Mouse (Mus musculus) kidney, postnatal 0 days (tissue): ENCODE measurements around the gene Ppme1. TPM values are rescaled to one million over a fixed set of nuclear protein-coding genes. Genes with fewer than 3 reads are reported as not detected.

Source experiments
- ATAC-seq: fragments of 200-750 bp; cut with Nextera tagmentation; replicated peaks from 2 replicates; pipeline ENCODE4 v1.8.0; 2017; ENCODE audit warnings: low read depth, moderate number of reproducible peaks, moderate TSS enrichment, moderate library complexity; ENCODE audit not compliant: low FRiP score
- DNase-seq: peaks from one replicate; pipeline ENCODE4 v3.0.0-alpha.2; 2016; ENCODE audit warnings: low spot score
- H3K27ac ChIP-seq: fragments of 300-500 bp; sonication (generic); 2 replicates; pipeline ENCODE4 v1.5.1; 2014; ENCODE audit warnings: mild to moderate bottlenecking
- H3K27me3 ChIP-seq: fragments of 300-500 bp; sonication (generic); 2 replicates; pipeline ENCODE4 v1.6.1; 2014; ENCODE audit warnings: low read length, mixed read lengths; ENCODE audit not compliant: insufficient read depth
- H3K36me3 ChIP-seq: fragments of 300-500 bp; sonication (generic); 2 replicates; pipeline ENCODE4 v1.6.1; 2014; ENCODE audit warnings: low read length, mixed read lengths; ENCODE audit not compliant: insufficient read depth
- H3K4me1 ChIP-seq: fragments of 300-500 bp; sonication (generic); replicated peaks from 2 replicates; pipeline ENCODE4 v1.6.1; 2014; ENCODE audit warnings: antibody characterized with exemption, low read length, mixed read lengths; ENCODE audit not compliant: insufficient read depth
- H3K4me2 ChIP-seq: fragments of 300-500 bp; sonication (generic); 2 replicates; pipeline ENCODE4 v1.6.1; 2014; ENCODE audit warnings: mild to moderate bottlenecking, low read length, moderate library complexity, mixed read lengths
- H3K4me3 ChIP-seq: fragments of 300-500 bp; sonication (generic); replicated peaks from 2 replicates; pipeline ENCODE4 v1.5.1; 2014; ENCODE audit warnings: low read depth, low read length
- H3K9ac ChIP-seq: fragments of 300-500 bp; sonication (generic); 2 replicates; pipeline ENCODE4 v1.6.1; 2014; ENCODE audit warnings: low read depth, low read length
- H3K9me3 ChIP-seq: fragments of 300-500 bp; sonication (generic); replicated peaks from 2 replicates; pipeline ENCODE4 v1.6.1; 2016; ENCODE audit warnings: low read length, inconsistent platforms, mixed read lengths
- CTCF ChIP-seq: IDR thresholded peaks from 2 replicates; pipeline ENCODE4 v1.5.1; 2016; ENCODE audit warnings: antibody characterized with exemption, low read depth, mild to moderate bottlenecking, moderate library complexity
- WGBS: fragments of 180-500 bp; shearing (Covaris S2); extraction: QIAGEN DNeasy Blood & Tissue Kit; methylation state at CpG from one replicate; pipeline ENCODE4 v1.1.7; 2014; 5-methylcytosine and 5-hydroxymethylcytosine counted together
- polyA plus RNA-seq: library from polyadenylated mRNA; unstranded; fragments of >200 nt; fragmentation: Nextera tagmentation; extraction: Ambion mirVana; gene quantifications from 2 replicates; pipeline ENCODE4 v1.2.1, GENCODE M21; 2015

The Ppme1 gene
- polyA plus RNA-seq, 1 experiment from 2014 or later, result 45.9 TPM

GRCm38 (mm10) chr7:100302316-100302715 lies 69.8 kb downstream of the Ppme1 start:
- H3K36me3 ChIP-seq, result no peaks in the 10 kb centered on the region
- H3K9me3 ChIP-seq, result no peaks in the 10 kb centered on the region
- no peak overlapping the region for H3K9ac ChIP-seq
- no peaks in the 10 kb centered on the region for H3K4me1 ChIP-seq
- H3K27me3 ChIP-seq, result no peaks in the 10 kb centered on the region
- no peak overlapping the region for H3K27ac ChIP-seq
- ATAC-seq (no peak), DNase-seq (no peak)
- TF ChIP-seq CTCF, result no peak
- H3K4me2 ChIP-seq, result no peak overlapping the region
- WGBS, result 67% methylated on average over 4 of the region's 4 CpGs
- H3K4me3 ChIP-seq, result no peak overlapping the region

- no peak overlapping the region for H3K4me3 ChIP-seq
- H3K27me3 ChIP-seq, result no peaks in the 10 kb centered on the region
- H3K4me1 ChIP-seq, result no peaks in the 10 kb centered on the region
- DNase-seq (no peak), ATAC-seq (no peak)
- no peaks in the 10 kb centered on the region for H3K9me3 ChIP-seq
- WGBS, result 67% methylated on average over 3 of the region's 3 CpGs
- no peak overlapping the region for H3K9ac ChIP-seq
- no peak overlapping the region for H3K27ac ChIP-seq
- no peak for TF ChIP-seq CTCF
- no peak overlapping the region for H3K4me2 ChIP-seq
- H3K36me3 ChIP-seq, result no peaks in the 10 kb centered on the region
Measured at GRCm38 (mm10) chr7:100301390-100301789, 70.7 kb downstream of the Ppme1 start.

GRCm38 (mm10) chr7:100298861-100299510 lies 73.1 kb downstream of the Ppme1 start:
- TF ChIP-seq CTCF, result no peak
- Histone ChIP-seq H3K4me3 (no peak overlapping the region), H3K4me2 (no peak overlapping the region), H3K27me3 (no peaks in the 10 kb centered on the region), H3K27ac (no peak overlapping the region), H3K9me3 (no peaks in the 10 kb centered on the region), H3K9ac (no peak overlapping the region), H3K4me1 (no peaks in the 10 kb centered on the region), H3K36me3 (no peaks in the 10 kb centered on the region)
- peak; percentile 61; the same call in 1 of the 2 replicates for ATAC-seq
- DNase-seq, result peak; percentile 86
- 36% methylated on average over 14 of the region's 14 CpGs for WGBS

GRCm38 (mm10) chr7:100296699-100297098 lies 75.4 kb downstream of the Ppme1 start:
- Histone ChIP-seq H3K27me3 (no peaks in the 10 kb centered on the region), H3K9me3 (no peaks in the 10 kb centered on the region), H3K9ac (no peak overlapping the region), H3K36me3 (no peaks in the 10 kb centered on the region), H3K27ac (no peak overlapping the region), H3K4me2 (no peak overlapping the region), H3K4me3 (no peak overlapping the region), H3K4me1 (no peaks in the 10 kb centered on the region)
- no peak for TF ChIP-seq CTCF
- no peak for DNase-seq
- no peak for ATAC-seq
- WGBS, result 82% methylated on average over 6 of the region's 6 CpGs

GRCm38 (mm10) chr7:100295745-100296144 lies 76.4 kb downstream of the Ppme1 start:
- no peak overlapping the region for H3K27ac ChIP-seq
- H3K9ac ChIP-seq, result no peak overlapping the region
- no peak for ATAC-seq
- H3K27me3 ChIP-seq, result no peaks in the 10 kb centered on the region
- WGBS, result 90% methylated on average over 2 of the region's 2 CpGs
- no peaks in the 10 kb centered on the region for H3K36me3 ChIP-seq
- no peaks in the 10 kb centered on the region for H3K9me3 ChIP-seq
- no peak overlapping the region for H3K4me3 ChIP-seq
- DNase-seq, result no peak
- H3K4me1 ChIP-seq, result no peaks in the 10 kb centered on the region
- TF ChIP-seq CTCF, result no peak
- no peak overlapping the region for H3K4me2 ChIP-seq

GRCm38 (mm10) chr7:100293546-100293945 lies 78.6 kb downstream of the Ppme1 start:
- H3K9ac ChIP-seq, result no peak overlapping the region
- TF ChIP-seq CTCF, result no peak
- no peak for ATAC-seq
- DNase-seq, result no peak
- no peaks in the 10 kb centered on the region for H3K27me3 ChIP-seq
- 82% methylated on average over 8 of the region's 8 CpGs for WGBS
- H3K4me2 ChIP-seq, result no peak overlapping the region
- no peaks in the 10 kb centered on the region for H3K36me3 ChIP-seq
- H3K4me1 ChIP-seq, result 0 out of 2 replicates have a peak, but pooled peaks cover 6% of the 10 kb centered on the region
- H3K9me3 ChIP-seq, result no peaks in the 10 kb centered on the region
- no peak overlapping the region for H3K27ac ChIP-seq
- no peak overlapping the region for H3K4me3 ChIP-seq

- 0 out of 2 replicates have a peak, but pooled peaks cover 14% of the 10 kb centered on the region for H3K4me1 ChIP-seq
- H3K4me3 ChIP-seq, result no peak overlapping the region
- 6% methylated on average over 11 of the region's 11 CpGs for WGBS
- peak overlapping the region; percentile 40 for H3K4me2 ChIP-seq
- no peak for TF ChIP-seq CTCF
- no peaks in the 10 kb centered on the region for H3K27me3 ChIP-seq
- H3K9ac ChIP-seq, result no peak overlapping the region
- peak; percentile 41 for DNase-seq
- no peaks in the 10 kb centered on the region for H3K36me3 ChIP-seq
- H3K27ac ChIP-seq, result 0 out of 2 replicates have a peak overlapping the region, but pooled peaks have one; percentile 47
- no peak for ATAC-seq
- no peaks in the 10 kb centered on the region for H3K9me3 ChIP-seq
Measured at GRCm38 (mm10) chr7:100288622-100289021, 83.5 kb downstream of the Ppme1 start.
